Mouse (Mus musculus) common myeloid progenitor, adult 5-6 weeks (primary cell): ENCODE data around the gene Tmem108. TPM values are rescaled to one million over a fixed set of nuclear protein-coding genes. Genes with fewer than 3 reads are reported as not detected.

ENCODE experiments used
- ATAC-seq: replicated peaks from 2 replicates; pipeline ENCODE4 v1.8.0; 2016; ENCODE audit warnings: low read depth, mild to moderate bottlenecking, moderate TSS enrichment, inconsistent platforms; ENCODE audit not compliant: poor library complexity, severe bottlenecking
- total RNA-seq: library from RNA; stranded (forward); fragments of 200-1000, 187-1606 nt; gene quantifications from 2 replicates; pipeline ENCODE4 v1.2.3, GENCODE M21; 2017

Gene Tmem108
- 0.39 TPM in 1 of 2 replicates, not detected in the other for total RNA-seq

- peak; percentile 74 for ATAC-seq
These were observed at the start of gene Tmem108 for GRCm38 (mm10) chr9:103761647-103762084. TSS of gene Tmem108 (minus strand) at chr9:103761837.

GRCm38 (mm10) chr9:103789029-103789428, 27.4 kb upstream of the Tmem108 start:
- ATAC-seq, result no peak

- no peak for ATAC-seq
These were observed 22.5 kb upstream of the Tmem108 start for GRCm38 (mm10) chr9:103784156-103784555.

- ATAC-seq, result no peak
These were observed 21.6 kb upstream of the Tmem108 start for GRCm38 (mm10) chr9:103783276-103783675.

GRCm38 (mm10) chr9:103782306-103782705, 20.7 kb upstream of the Tmem108 start:
- no peak for ATAC-seq

- ATAC-seq, result no peak
These were observed 19.8 kb upstream of the Tmem108 start for GRCm38 (mm10) chr9:103781407-103781806.

GRCm38 (mm10) chr9:103780598-103780997, 19.0 kb upstream of the Tmem108 start:
- no peak for ATAC-seq

- no peak for ATAC-seq
These were observed 16.5 kb upstream of the Tmem108 start for GRCm38 (mm10) chr9:103778185-103778584.

- no peak for ATAC-seq
These were observed 476 bp downstream of the Tmem108 start for GRCm38 (mm10) chr9:103761151-103761571.

- ATAC-seq, result no peak
These were observed 1.3 kb downstream of the Tmem108 start for GRCm38 (mm10) chr9:103760356-103760755.

- no peak for ATAC-seq
These were observed 1.8 kb downstream of the Tmem108 start for GRCm38 (mm10) chr9:103759829-103760228.

- peak; percentile 75 for ATAC-seq
These were observed 2.5 kb downstream of the Tmem108 start for GRCm38 (mm10) chr9:103758930-103759695.

- no peak for ATAC-seq
These were observed 3.4 kb downstream of the Tmem108 start for GRCm38 (mm10) chr9:103758246-103758645.

GRCm38 (mm10) chr9:103752618-103753017, 9.0 kb downstream of the Tmem108 start:
- ATAC-seq, result no peak

- ATAC-seq, result no peak
These were observed 10.1 kb downstream of the Tmem108 start for GRCm38 (mm10) chr9:103751568-103751967.

- ATAC-seq, result no peak
These were observed 11.1 kb downstream of the Tmem108 start for GRCm38 (mm10) chr9:103750491-103750890.

- no peak for ATAC-seq
These were observed 15.0 kb downstream of the Tmem108 start for GRCm38 (mm10) chr9:103746598-103746997.

GRCm38 (mm10) chr9:103740145-103740544, 21.5 kb downstream of the Tmem108 start:
- peak; percentile 42 for ATAC-seq

- no peak for ATAC-seq
These were observed 22.6 kb downstream of the Tmem108 start for GRCm38 (mm10) chr9:103739062-103739461.

- ATAC-seq, result no peak
These were observed 31.9 kb downstream of the Tmem108 start for GRCm38 (mm10) chr9:103729716-103730115.

- ATAC-seq, result no peak
These were observed 34.7 kb downstream of the Tmem108 start for GRCm38 (mm10) chr9:103726751-103727462.
